Comparison of ENCODE assay signal across 18 mouse cellular contexts in the genomic region with DNA sequence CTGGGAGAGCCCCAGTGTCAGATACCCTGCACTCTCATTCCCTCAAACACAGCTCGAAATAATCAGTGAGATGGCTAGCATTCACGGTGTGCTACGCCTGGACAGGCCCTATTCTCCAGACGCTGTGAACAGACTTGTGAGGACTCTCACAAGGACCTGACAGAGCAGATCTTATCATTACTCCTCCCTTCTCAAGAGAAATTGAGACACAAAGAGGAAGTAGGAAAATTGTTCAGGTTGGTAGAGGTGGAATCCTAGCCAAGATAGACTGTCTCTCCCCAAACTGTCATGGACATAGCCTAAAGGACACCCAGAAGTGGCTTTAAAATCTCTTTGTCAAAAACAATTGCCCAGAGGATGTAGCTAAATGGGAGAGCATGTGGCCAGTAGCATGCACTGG. TPM values are rescaled to one million over a fixed set of nuclear protein-coding genes. Genes with fewer than 3 reads are reported as not detected.
DNase-seq lines count a peak whose midpoint lies in the region; ATAC-seq lines count a peak whose summit lies in the region.
"Had no signal": no experiment of that assay in that cellular context is flagged by ENCODE, and none has a peak within 500 bp of the region (broad histone marks: within the 10 kb centered on the region; RNA-seq: fewer than 3 reads in every experiment).

No protein-coding gene starts in this region.

- H3K36me3 ChIP-seq in hindbrain, embryonic 14.5 days (replicated peaks; ENCODE audit: control insufficient read depth, insufficient read depth): no peaks in the 10 kb centered on the region
- H3K36me3 ChIP-seq in hindbrain, embryonic 13.5 days: no peaks in the 10 kb centered on the region
- no peaks in the 10 kb centered on the region for H3K36me3 ChIP-seq in neural tube, embryonic 13.5 days
- H3K36me3 ChIP-seq in neural tube, embryonic 15.5 days: no peaks in the 10 kb centered on the region
- H3K36me3 ChIP-seq in midbrain, embryonic 14.5 days (ENCODE audit: control insufficient read depth, insufficient read depth, low read length): no peaks in the 10 kb centered on the region
- H3K36me3 ChIP-seq in heart, embryonic 11.5 days (ENCODE audit: control insufficient read depth, insufficient read depth, low read length): no peaks in the 10 kb centered on the region
- H3K36me3 ChIP-seq: embryonic facial prominence, embryonic 13.5 days; heart, embryonic 13.5 days had no signal

- ATAC-seq in hindbrain, embryonic 14.5 days (ENCODE audit: low FRiP score): no peak
- ATAC-seq in hindbrain, embryonic 13.5 days (ENCODE audit: low FRiP score): no peak
- no peak for ATAC-seq in neural tube, embryonic 13.5 days (ENCODE audit: low read depth)
- no peak for ATAC-seq in neural tube, embryonic 15.5 days (ENCODE audit: low FRiP score)
- no peak for ATAC-seq in midbrain, embryonic 14.5 days (ENCODE audit: low FRiP score, low TSS enrichment)
- ATAC-seq in heart, embryonic 11.5 days (replicated peaks; ENCODE audit: insufficient number of reproducible peaks, low FRiP score, low TSS enrichment): no peak
- ATAC-seq: activated CD4-positive, CD25-positive, alpha-beta regulatory T cell, adult 4 months; forebrain, embryonic 13.5 days had no signal

- 22% methylated on average over 4 of the region's 4 CpGs for WGBS in hindbrain, embryonic 14.5 days
- WGBS in hindbrain, embryonic 13.5 days: 39% methylated on average over 4 of the region's 4 CpGs
- 49% methylated on average over 4 of the region's 4 CpGs for WGBS in neural tube, embryonic 13.5 days
- WGBS in neural tube, embryonic 15.5 days: 47% methylated on average over 4 of the region's 4 CpGs
- WGBS in midbrain, embryonic 14.5 days: 14% methylated on average over 4 of the region's 4 CpGs
- WGBS in heart, embryonic 11.5 days (ENCODE audit: insufficient replicate concordance): 31% methylated on average over 4 of the region's 4 CpGs

- H3K9ac ChIP-seq in hindbrain, embryonic 14.5 days: no peak overlapping the region
- no peak overlapping the region for H3K9ac ChIP-seq in hindbrain, embryonic 13.5 days
- no peak overlapping the region for H3K9ac ChIP-seq in neural tube, embryonic 13.5 days
- H3K9ac ChIP-seq in neural tube, embryonic 15.5 days (replicated peaks): no peak overlapping the region
- H3K9ac ChIP-seq in midbrain, embryonic 14.5 days (replicated peaks; ENCODE audit: low read length): no peak overlapping the region
- H3K9ac ChIP-seq in heart, embryonic 11.5 days (ENCODE audit: low read depth, low read length): no peak overlapping the region
- H3K9ac ChIP-seq: embryonic facial prominence, embryonic 13.5 days; heart, embryonic 13.5 days had no signal

- H3K27me3 ChIP-seq in hindbrain, embryonic 14.5 days (ENCODE audit: control insufficient read depth, insufficient read depth, low read length): no peaks in the 10 kb centered on the region
- H3K27me3 ChIP-seq in hindbrain, embryonic 13.5 days: 0 out of 2 replicates have a peak, but pooled peaks cover 14% of the 10 kb centered on the region
- H3K27me3 ChIP-seq in neural tube, embryonic 13.5 days: no peaks in the 10 kb centered on the region
- no peaks in the 10 kb centered on the region for H3K27me3 ChIP-seq in neural tube, embryonic 15.5 days (replicated peaks)
- no peaks in the 10 kb centered on the region for H3K27me3 ChIP-seq in midbrain, embryonic 14.5 days (ENCODE audit: control insufficient read depth, insufficient read depth, low read length)
- H3K27me3 ChIP-seq in heart, embryonic 11.5 days (ENCODE audit: control insufficient read depth, insufficient read depth, low read length): peaks cover 30% of the 10 kb centered on the region
- H3K27me3 ChIP-seq: Patski had no signal

- no peak overlapping the region for H3K4me3 ChIP-seq in hindbrain, embryonic 14.5 days (replicated peaks; ENCODE audit: low read length)
- no peak overlapping the region for H3K4me3 ChIP-seq in hindbrain, embryonic 13.5 days
- no peak overlapping the region for H3K4me3 ChIP-seq in neural tube, embryonic 13.5 days
- no peak overlapping the region for H3K4me3 ChIP-seq in neural tube, embryonic 15.5 days (replicated peaks)
- H3K4me3 ChIP-seq in midbrain, embryonic 14.5 days (replicated peaks; ENCODE audit: low read depth, low read length): no peak overlapping the region
- H3K4me3 ChIP-seq in heart, embryonic 11.5 days (ENCODE audit: low read depth, low read length): no peak overlapping the region
- H3K4me3 ChIP-seq: embryonic facial prominence, embryonic 13.5 days; forebrain, embryonic 13.5 days; gastrocnemius, adult 2 months; heart, embryonic 13.5 days had no signal

- no peaks in the 10 kb centered on the region for H3K9me3 ChIP-seq in hindbrain, embryonic 14.5 days (ENCODE audit: control insufficient read depth, low read length)
- H3K9me3 ChIP-seq in hindbrain, embryonic 13.5 days: no peaks in the 10 kb centered on the region
- H3K9me3 ChIP-seq in neural tube, embryonic 13.5 days: no peaks in the 10 kb centered on the region
- H3K9me3 ChIP-seq in neural tube, embryonic 15.5 days (replicated peaks): no peaks in the 10 kb centered on the region
- H3K9me3 ChIP-seq in midbrain, embryonic 14.5 days (ENCODE audit: control insufficient read depth, low read length): no peaks in the 10 kb centered on the region
- H3K9me3 ChIP-seq in heart, embryonic 11.5 days (replicated peaks; ENCODE audit: control insufficient read depth, low read length): no peaks in the 10 kb centered on the region
- H3K9me3 ChIP-seq: embryonic facial prominence, embryonic 13.5 days; forebrain, embryonic 13.5 days; heart, embryonic 13.5 days had no signal

- no peak for DNase-seq in hindbrain, embryonic 14.5 days (ENCODE audit: low spot score)
- DNase-seq in midbrain, embryonic 14.5 days: peak; percentile 39
- DNase-seq: adrenal gland, postnatal 14 days; cerebellum, adult 18-20 months; cerebellum, adult 9-11 months; cerebellum, postnatal 36 days; gastrocnemius, adult 2 months; gastrocnemius, postnatal 25 days; heart, postnatal 36 days had no signal

- 0 out of 2 replicates have a peak overlapping the region, but pooled peaks have one; percentile 14 for H3K27ac ChIP-seq in hindbrain, embryonic 14.5 days
- H3K27ac ChIP-seq in hindbrain, embryonic 13.5 days: no peak overlapping the region
- H3K27ac ChIP-seq in neural tube, embryonic 13.5 days (replicated peaks): peak overlapping the region; percentile 15; the same call in 1 of the 2 replicates
- no peak overlapping the region for H3K27ac ChIP-seq in neural tube, embryonic 15.5 days (replicated peaks)
- H3K27ac ChIP-seq in midbrain, embryonic 14.5 days (replicated peaks; ENCODE audit: low read depth, low read length): no peak overlapping the region
- H3K27ac ChIP-seq in heart, embryonic 11.5 days (ENCODE audit: low read depth, low read length): no peak overlapping the region
- H3K27ac ChIP-seq: embryonic facial prominence, embryonic 13.5 days; gastrocnemius, adult 2 months; heart, embryonic 13.5 days had no signal

- H3K4me2 ChIP-seq in hindbrain, embryonic 14.5 days (replicated peaks): no peak overlapping the region
- H3K4me2 ChIP-seq in hindbrain, embryonic 13.5 days: no peak overlapping the region
- no peak overlapping the region for H3K4me2 ChIP-seq in neural tube, embryonic 13.5 days
- no peak overlapping the region for H3K4me2 ChIP-seq in neural tube, embryonic 15.5 days
- no peak overlapping the region for H3K4me2 ChIP-seq in midbrain, embryonic 14.5 days (ENCODE audit: low read length)
- H3K4me2 ChIP-seq in heart, embryonic 11.5 days: no peak overlapping the region
- H3K4me2 ChIP-seq: embryonic facial prominence, embryonic 13.5 days; forebrain, embryonic 13.5 days; heart, embryonic 13.5 days had no signal

- peaks cover 20% of the 10 kb centered on the region for H3K4me1 ChIP-seq in hindbrain, embryonic 14.5 days (replicated peaks; ENCODE audit: control insufficient read depth, insufficient read depth, low read length)
- peaks cover 42% of the 10 kb centered on the region for H3K4me1 ChIP-seq in hindbrain, embryonic 13.5 days (replicated peaks)
- H3K4me1 ChIP-seq in neural tube, embryonic 13.5 days (replicated peaks): peaks cover 42% of the 10 kb centered on the region
- H3K4me1 ChIP-seq in neural tube, embryonic 15.5 days: peaks cover 31% of the 10 kb centered on the region
- peaks cover 36% of the 10 kb centered on the region for H3K4me1 ChIP-seq in midbrain, embryonic 14.5 days (ENCODE audit: control insufficient read depth, insufficient read depth, low read length)
- H3K4me1 ChIP-seq in heart, embryonic 11.5 days (ENCODE audit: control insufficient read depth, insufficient read depth, low read length): peaks cover 10% of the 10 kb centered on the region

RNA-seq across cellular contexts. Expression of gene Scmh1, which starts 31.3 kb away (rescaled TPM):
- polyA plus RNA-seq in hindbrain, embryonic 14.5 days (2014; fragmentation: Nextera tagmentation; extraction: Ambion mirVana): 73.3 and 76.8 TPM in 2 replicates
- 84.7 and 85.7 TPM in 2 replicates for polyA plus RNA-seq in hindbrain, embryonic 13.5 days (2015; fragmentation: Nextera tagmentation; extraction: Ambion mirVana)
- polyA plus RNA-seq in neural tube, embryonic 13.5 days (2015; fragmentation: Nextera tagmentation; extraction: Ambion mirVana): 82.6 and 93.1 TPM in 2 replicates
- polyA plus RNA-seq in neural tube, embryonic 15.5 days (2015; fragmentation: Nextera tagmentation; extraction: Ambion mirVana): 77.5 and 80.4 TPM in 2 replicates
- polyA plus RNA-seq in midbrain, embryonic 14.5 days (2014; fragmentation: Nextera tagmentation; extraction: Ambion mirVana): 83.4 and 84.7 TPM in 2 replicates
- 67.0 and 72.9 TPM in 2 replicates for polyA plus RNA-seq in heart, embryonic 11.5 days (2014; fragmentation: Nextera tagmentation; extraction: Ambion mirVana)

Comparison
In these comparisons a context has a peak if more than half of its experiments do, and no peak if none do; other contexts are left out.
1. H3K27ac ChIP-seq: peak in hindbrain, embryonic 14.5 days (single experiment) and neural tube, embryonic 13.5 days (single experiment); none in hindbrain, embryonic 13.5 days (single experiment), neural tube, embryonic 15.5 days (single experiment), midbrain, embryonic 14.5 days (single experiment) and heart, embryonic 11.5 days (single experiment).